Mouse (Mus musculus): ENCODE measurements around the gene Iqcf3. TPM values are rescaled to one million over a fixed set of nuclear protein-coding genes. Genes with fewer than 3 reads are reported as not detected.

Iqcf3 gene
- polyA plus RNA-seq, 1 experiment from 2014 or later: not detected

- ATAC-seq (peak; percentile 77), DNase-seq (ENCODE audit: low spot score) (peak; percentile 84)
- Histone ChIP-seq H3K36me3 (ENCODE audit: control insufficient read depth, insufficient read depth, low read length) (peaks cover 45% of the 10 kb centered on the region), H3K27ac (ENCODE audit: low read depth, low read length) (peak overlapping the region; percentile 76), H3K27me3 (replicated peaks; ENCODE audit: control insufficient read depth, insufficient read depth, low read length) (no peaks in the 10 kb centered on the region), H3K4me2 (ENCODE audit: low read length) (peak overlapping the region; percentile 96), H3K9me3 (replicated peaks; ENCODE audit: control insufficient read depth, low read length) (no peaks in the 10 kb centered on the region), H3K9ac (ENCODE audit: low read length) (peak overlapping the region; percentile 86), H3K4me3 (ENCODE audit: low read depth, low read length) (peak overlapping the region; percentile 43), H3K4me1 (ENCODE audit: control insufficient read depth, insufficient read depth, low read length) (peaks cover 12% of the 10 kb centered on the region)
- WGBS: under 1% methylated on average over 98 of the region's 99 CpGs
These were observed 96.5 kb downstream of the Iqcf3 start for GRCm38 (mm10) chr9:106464751-106465541.

DNA sequence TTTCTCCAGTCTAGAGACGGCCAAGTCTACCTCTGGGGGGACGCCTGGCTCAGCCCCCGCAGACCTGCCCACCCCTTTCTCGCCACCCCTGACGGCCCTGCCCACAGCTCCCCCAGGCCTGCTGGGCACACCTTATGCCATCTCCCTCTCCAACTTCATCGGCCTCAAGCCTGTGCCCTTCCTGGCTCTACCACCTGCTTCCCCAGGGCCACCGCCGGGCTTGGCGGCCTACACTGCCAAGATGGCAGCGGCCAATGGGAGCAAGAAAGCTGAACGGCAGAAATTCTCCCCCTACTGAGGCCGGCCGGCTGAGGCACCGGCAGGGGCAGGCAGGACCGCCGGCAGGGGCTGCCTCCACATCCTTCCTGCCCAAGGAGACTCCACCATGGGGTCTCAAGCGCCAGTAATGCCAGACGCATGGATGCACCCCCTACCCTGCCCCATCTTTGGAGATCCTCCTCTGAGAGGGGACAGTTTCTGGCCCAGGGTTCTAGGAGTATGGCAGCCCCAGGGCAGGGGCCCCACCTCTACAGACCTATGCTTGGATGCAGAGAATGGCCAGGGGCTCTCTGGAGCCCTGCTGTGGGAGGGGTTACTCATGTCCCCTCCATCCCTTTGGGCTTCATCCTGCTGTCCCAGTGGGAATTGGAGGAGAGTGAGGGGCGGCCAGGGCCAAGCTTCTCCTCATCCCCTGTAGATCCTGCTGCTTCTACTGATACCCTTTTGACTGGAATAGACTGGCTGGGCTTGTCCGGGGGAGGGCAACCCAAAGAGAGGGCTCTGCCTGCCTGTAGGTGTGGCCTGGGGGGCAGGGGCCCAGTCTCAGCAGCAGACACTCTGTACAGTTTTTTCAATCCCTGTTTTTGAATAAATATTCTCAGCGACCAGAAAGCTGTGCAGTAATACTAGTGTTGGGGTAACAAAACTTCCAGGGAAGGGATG, 98.0 kb downstream of the Iqcf3 start:
- no peak overlapping the region for H3K27ac ChIP-seq (ENCODE audit: low read depth, low read length)
- ATAC-seq (no peak), DNase-seq (ENCODE audit: low spot score) (no peak)
- H3K27me3 ChIP-seq (replicated peaks; ENCODE audit: control insufficient read depth, insufficient read depth, low read length): no peaks in the 10 kb centered on the region
- H3K9ac ChIP-seq (ENCODE audit: low read length): no peak overlapping the region
- H3K4me3 ChIP-seq (ENCODE audit: low read depth, low read length): no peak overlapping the region
- WGBS: 78% methylated on average over 21 of the region's 21 CpGs
- no peaks in the 10 kb centered on the region for H3K9me3 ChIP-seq (replicated peaks; ENCODE audit: control insufficient read depth, low read length)
- no peak overlapping the region for H3K4me2 ChIP-seq (ENCODE audit: low read length)
- peaks cover 14% of the 10 kb centered on the region for H3K4me1 ChIP-seq (ENCODE audit: control insufficient read depth, insufficient read depth, low read length)
- peaks cover 48% of the 10 kb centered on the region for H3K36me3 ChIP-seq (ENCODE audit: control insufficient read depth, insufficient read depth, low read length)

- H3K4me2 ChIP-seq (ENCODE audit: low read length): no peak overlapping the region
- no peak overlapping the region for H3K27ac ChIP-seq (ENCODE audit: low read depth, low read length)
- H3K9ac ChIP-seq (ENCODE audit: low read length): no peak overlapping the region
- no peaks in the 10 kb centered on the region for H3K27me3 ChIP-seq (replicated peaks; ENCODE audit: control insufficient read depth, insufficient read depth, low read length)
- no peak for ATAC-seq
- no peaks in the 10 kb centered on the region for H3K9me3 ChIP-seq (replicated peaks; ENCODE audit: control insufficient read depth, low read length)
- 92% methylated on average over 12 of the region's 12 CpGs for WGBS
- H3K4me1 ChIP-seq (ENCODE audit: control insufficient read depth, insufficient read depth, low read length): peaks cover 22% of the 10 kb centered on the region
- peaks cover 48% of the 10 kb centered on the region for H3K36me3 ChIP-seq (ENCODE audit: control insufficient read depth, insufficient read depth, low read length)
- no peak overlapping the region for H3K4me3 ChIP-seq (ENCODE audit: low read depth, low read length)
- DNase-seq (ENCODE audit: low spot score): no peak
These were observed 99.0 kb downstream of the Iqcf3 start for GRCm38 (mm10) chr9:106462430-106462800.

GRCm38 (mm10) chr9:106461641-106462429, 99.6 kb downstream of the Iqcf3 start:
- H3K27ac ChIP-seq (ENCODE audit: low read depth, low read length): no peak overlapping the region
- no peak overlapping the region for H3K4me2 ChIP-seq (ENCODE audit: low read length)
- DNase-seq (ENCODE audit: low spot score): no peak
- 86% methylated on average over 16 of the region's 16 CpGs for WGBS
- no peak for ATAC-seq
- H3K27me3 ChIP-seq (replicated peaks; ENCODE audit: control insufficient read depth, insufficient read depth, low read length): no peaks in the 10 kb centered on the region
- no peak overlapping the region for H3K9ac ChIP-seq (ENCODE audit: low read length)
- no peaks in the 10 kb centered on the region for H3K9me3 ChIP-seq (replicated peaks; ENCODE audit: control insufficient read depth, low read length)
- H3K4me3 ChIP-seq (ENCODE audit: low read depth, low read length): no peak overlapping the region
- H3K4me1 ChIP-seq (ENCODE audit: control insufficient read depth, insufficient read depth, low read length): peaks cover 28% of the 10 kb centered on the region
- H3K36me3 ChIP-seq (ENCODE audit: control insufficient read depth, insufficient read depth, low read length): peaks cover 48% of the 10 kb centered on the region

DNA sequence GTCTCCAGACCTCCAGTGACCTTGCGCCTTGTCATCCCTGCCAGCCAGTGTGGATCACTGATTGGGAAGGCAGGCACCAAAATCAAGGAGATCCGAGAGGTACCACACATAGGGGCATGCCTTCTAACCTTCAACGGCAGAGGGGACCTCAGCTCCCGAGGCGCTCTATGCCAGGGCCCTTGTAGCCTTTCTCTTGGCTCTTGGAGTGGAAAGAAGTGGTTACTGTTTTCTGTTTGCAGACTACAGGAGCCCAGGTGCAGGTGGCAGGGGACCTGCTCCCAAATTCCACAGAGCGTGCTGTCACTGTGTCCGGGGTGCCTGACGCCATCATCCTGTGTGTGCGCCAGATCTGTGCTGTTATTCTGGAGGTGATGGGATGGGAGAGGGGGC, 100.4 kb downstream of the Iqcf3 start:
- H3K27me3 ChIP-seq (replicated peaks; ENCODE audit: control insufficient read depth, insufficient read depth, low read length): no peaks in the 10 kb centered on the region
- peaks cover 36% of the 10 kb centered on the region for H3K4me1 ChIP-seq (ENCODE audit: control insufficient read depth, insufficient read depth, low read length)
- no peak for DNase-seq (ENCODE audit: low spot score)
- no peaks in the 10 kb centered on the region for H3K9me3 ChIP-seq (replicated peaks; ENCODE audit: control insufficient read depth, low read length)
- H3K4me2 ChIP-seq (ENCODE audit: low read length): no peak overlapping the region
- H3K4me3 ChIP-seq (ENCODE audit: low read depth, low read length): no peak overlapping the region
- H3K27ac ChIP-seq (ENCODE audit: low read depth, low read length): no peak overlapping the region
- no peak for ATAC-seq
- peaks cover 48% of the 10 kb centered on the region for H3K36me3 ChIP-seq (ENCODE audit: control insufficient read depth, insufficient read depth, low read length)
- WGBS: 91% methylated on average over 9 of the region's 9 CpGs
- no peak overlapping the region for H3K9ac ChIP-seq (ENCODE audit: low read length)

GRCm38 (mm10) chr9:106460401-106461025, 100.9 kb downstream of the Iqcf3 start:
- H3K9ac ChIP-seq (ENCODE audit: low read length): no peak overlapping the region; the same call in 1 of the 2 replicates
- 82% methylated on average over 18 of the region's 18 CpGs for WGBS
- H3K27me3 ChIP-seq (replicated peaks; ENCODE audit: control insufficient read depth, insufficient read depth, low read length): no peaks in the 10 kb centered on the region
- peaks cover 48% of the 10 kb centered on the region for H3K36me3 ChIP-seq (ENCODE audit: control insufficient read depth, insufficient read depth, low read length)
- peaks cover 37% of the 10 kb centered on the region for H3K4me1 ChIP-seq (ENCODE audit: control insufficient read depth, insufficient read depth, low read length)
- H3K27ac ChIP-seq (ENCODE audit: low read depth, low read length): no peak overlapping the region
- DNase-seq (ENCODE audit: low spot score): no peak
- no peak for ATAC-seq
- H3K4me3 ChIP-seq (ENCODE audit: low read depth, low read length): no peak overlapping the region
- H3K4me2 ChIP-seq (ENCODE audit: low read length): no peak overlapping the region
- H3K9me3 ChIP-seq (replicated peaks; ENCODE audit: control insufficient read depth, low read length): no peaks in the 10 kb centered on the region

DNA sequence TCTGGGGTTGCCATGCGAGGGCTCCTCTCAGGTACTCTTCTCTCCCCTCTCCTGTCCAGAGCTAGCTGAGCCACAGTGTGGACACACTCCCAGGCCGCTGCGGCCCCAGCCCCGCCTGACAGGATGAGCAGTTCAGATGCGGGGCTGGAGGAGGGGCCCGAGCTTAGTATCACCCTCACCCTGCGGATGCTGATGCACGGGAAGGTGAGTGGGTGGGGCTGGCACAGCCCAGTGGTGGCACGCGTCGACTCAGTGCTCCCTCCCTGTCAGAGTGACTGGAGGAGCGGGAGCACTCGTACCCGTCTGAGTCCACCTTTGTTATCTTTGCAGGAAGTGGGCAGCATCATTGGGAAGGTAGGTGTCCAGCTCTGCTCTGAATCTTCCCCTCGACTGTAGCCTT, 101.5 kb downstream of the Iqcf3 start:
- peak overlapping the region; percentile 2; the same call in 1 of the 2 replicates for H3K9ac ChIP-seq (ENCODE audit: low read length)

GRCm38 (mm10) chr9:106457920-106458319, 103.5 kb downstream of the Iqcf3 start:
- Histone ChIP-seq H3K4me1 (ENCODE audit: control insufficient read depth, insufficient read depth, low read length) (peaks cover 34% of the 10 kb centered on the region), H3K27ac (ENCODE audit: low read depth, low read length) (no peak overlapping the region), H3K4me2 (ENCODE audit: low read length) (peak overlapping the region; percentile 99), H3K9me3 (replicated peaks; ENCODE audit: control insufficient read depth, low read length) (no peaks in the 10 kb centered on the region), H3K36me3 (ENCODE audit: control insufficient read depth, insufficient read depth, low read length) (peaks cover 32% of the 10 kb centered on the region), H3K4me3 (ENCODE audit: low read depth, low read length) (no peak overlapping the region), H3K27me3 (replicated peaks; ENCODE audit: control insufficient read depth, insufficient read depth, low read length) (no peaks in the 10 kb centered on the region), H3K9ac (ENCODE audit: low read length) (peak overlapping the region; percentile 79; the same call in 1 of the 2 replicates)
- WGBS: 54% methylated on average over 5 of the region's 5 CpGs
- no peak for ATAC-seq
- no peak for DNase-seq (ENCODE audit: low spot score)

More for the DNA sequence above, 101.5 kb downstream of the Iqcf3 start:
- no peak for DNase-seq (ENCODE audit: low spot score)
- Histone ChIP-seq H3K27ac (ENCODE audit: low read depth, low read length) (no peak overlapping the region), H3K36me3 (ENCODE audit: control insufficient read depth, insufficient read depth, low read length) (peaks cover 48% of the 10 kb centered on the region), H3K27me3 (replicated peaks; ENCODE audit: control insufficient read depth, insufficient read depth, low read length) (no peaks in the 10 kb centered on the region), H3K4me2 (ENCODE audit: low read length) (no peak overlapping the region), H3K4me1 (ENCODE audit: control insufficient read depth, insufficient read depth, low read length) (peaks cover 37% of the 10 kb centered on the region), H3K4me3 (ENCODE audit: low read depth, low read length) (no peak overlapping the region), H3K9me3 (replicated peaks; ENCODE audit: control insufficient read depth, low read length) (no peaks in the 10 kb centered on the region)
- 82% methylated on average over 15 of the region's 15 CpGs for WGBS
- no peak for ATAC-seq

Data from forebrain, embryonic 14.5 days (tissue).